Mouse (Mus musculus) urinary bladder, postnatal 25 days (tissue): ENCODE measurements around the gene Cenpj.

Source experiments
- DNase-seq: peaks from one replicate; pipeline ENCODE4 v3.0.0; 2022; ENCODE audit warnings: low spot score

Gene Cenpj

DNA sequence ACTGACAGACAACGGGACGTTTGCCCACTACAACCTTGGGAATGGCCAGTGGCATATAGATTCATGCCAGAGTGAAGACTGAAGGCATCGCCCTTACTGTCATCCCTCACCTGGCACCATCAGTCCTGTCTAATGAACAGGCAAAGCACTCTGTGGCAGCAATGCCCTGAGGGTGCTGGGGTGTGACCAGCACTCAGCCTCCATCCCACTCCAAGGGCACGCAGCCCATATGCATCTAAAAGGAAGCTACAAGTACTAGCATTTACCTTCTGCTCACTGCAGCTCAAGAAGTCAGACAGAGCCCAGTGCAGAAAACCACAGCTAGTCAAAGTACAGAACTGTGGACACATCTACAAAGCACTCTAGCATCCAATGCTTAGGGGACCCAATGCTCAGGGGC lies 29.7 kb downstream of the Cenpj start:
- no peak for DNase-seq

DNA sequence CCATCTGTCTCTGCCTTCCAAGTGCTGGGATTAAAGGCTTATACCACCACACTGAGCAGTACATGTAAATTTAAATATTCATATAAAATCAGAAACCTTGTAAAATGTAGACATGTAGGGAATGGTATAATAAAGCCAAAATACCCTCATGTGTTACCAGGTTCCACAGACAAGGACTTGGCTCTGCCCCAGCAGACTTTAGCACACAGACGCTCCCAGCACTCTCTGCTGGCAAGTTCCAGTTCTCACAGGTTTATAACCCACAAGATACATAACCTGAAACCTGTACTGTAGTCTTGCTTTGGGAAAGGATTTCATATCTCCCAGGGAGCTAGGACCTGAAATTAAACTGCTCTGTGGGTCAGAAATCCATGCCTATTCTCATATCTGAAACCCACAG lies 30.3 kb downstream of the Cenpj start:
- no peak for DNase-seq

DNA sequence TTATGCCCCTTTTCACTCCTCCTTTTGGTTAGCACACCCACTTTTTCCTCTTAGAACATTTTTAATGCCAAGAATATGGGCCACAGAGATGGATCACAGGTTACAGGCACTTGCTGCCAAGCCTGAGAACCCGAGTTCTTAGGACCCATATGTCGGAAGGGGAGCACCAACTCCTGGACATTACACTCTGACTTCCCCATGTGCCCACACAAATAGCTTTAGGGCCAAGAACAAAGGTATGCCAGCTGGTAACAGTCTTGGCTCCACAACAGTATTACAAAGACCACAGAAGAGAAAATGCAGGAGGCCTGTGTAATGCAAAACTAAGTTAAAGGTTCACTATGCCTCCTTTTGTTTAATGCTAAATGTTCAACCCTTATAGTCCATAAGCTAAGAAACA lies 44.4 kb downstream of the Cenpj start:
- no peak for DNase-seq

DNA sequence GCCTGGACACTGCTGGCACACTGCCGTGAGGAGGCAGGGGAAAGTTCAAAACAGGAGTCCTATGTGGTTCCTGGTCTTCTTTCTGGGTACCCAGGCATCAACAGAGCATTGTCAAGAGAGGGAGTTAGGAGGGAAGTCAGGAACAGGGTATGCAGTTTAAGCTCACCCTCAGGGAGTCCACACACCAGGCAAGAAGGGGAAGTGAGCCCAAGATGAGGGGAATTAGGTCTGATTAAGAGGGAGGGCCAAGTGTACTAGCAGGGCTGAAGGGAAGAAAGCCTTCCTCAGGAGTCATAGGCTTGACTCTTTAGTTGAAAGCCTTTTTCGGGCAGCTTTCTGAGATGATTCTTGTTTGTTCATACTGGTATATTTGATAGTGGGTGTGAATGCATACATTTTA lies 60.5 kb downstream of the Cenpj start:
- DNase-seq, result no peak

DNA sequence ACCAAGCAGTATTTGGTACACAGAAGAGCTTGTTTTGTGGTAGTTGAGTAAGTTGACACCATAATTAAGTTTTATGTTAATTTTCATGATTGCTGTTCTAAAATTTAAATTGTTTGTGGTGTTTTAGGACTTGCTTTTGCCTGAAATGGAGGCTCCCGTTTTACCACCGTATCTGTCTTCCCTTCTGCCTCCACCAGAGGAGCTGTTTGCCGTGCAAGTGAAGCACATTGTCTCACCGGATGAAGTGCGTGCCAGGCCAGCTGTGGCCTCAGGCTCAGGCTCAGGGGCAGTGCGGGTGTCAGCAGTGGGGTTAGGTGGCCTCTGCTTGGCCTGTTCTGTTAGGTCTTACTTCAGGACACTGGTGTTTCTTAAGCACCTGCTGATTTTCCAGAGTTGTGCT lies 63.1 kb downstream of the Cenpj start:
- DNase-seq, result no peak

DNA sequence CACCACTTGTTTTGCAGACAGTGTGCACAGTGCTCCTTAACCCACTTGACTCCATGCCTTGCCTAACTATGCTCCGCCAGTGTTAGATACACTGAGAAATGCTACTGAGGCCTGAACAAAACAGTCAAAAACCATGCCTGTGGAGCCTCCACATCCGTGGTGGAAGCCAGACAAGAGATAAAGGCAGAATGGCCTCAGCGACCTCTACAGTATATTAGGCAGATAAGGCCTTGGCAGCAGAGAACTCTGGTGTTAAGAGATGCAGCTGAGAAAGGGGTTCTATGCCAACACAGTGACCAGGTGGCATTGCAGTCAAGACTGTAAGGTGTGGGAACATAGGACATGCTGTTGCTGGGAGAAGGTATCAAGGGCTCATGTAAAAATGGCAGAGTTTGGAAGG lies 68.5 kb downstream of the Cenpj start:
- no peak for DNase-seq

DNA sequence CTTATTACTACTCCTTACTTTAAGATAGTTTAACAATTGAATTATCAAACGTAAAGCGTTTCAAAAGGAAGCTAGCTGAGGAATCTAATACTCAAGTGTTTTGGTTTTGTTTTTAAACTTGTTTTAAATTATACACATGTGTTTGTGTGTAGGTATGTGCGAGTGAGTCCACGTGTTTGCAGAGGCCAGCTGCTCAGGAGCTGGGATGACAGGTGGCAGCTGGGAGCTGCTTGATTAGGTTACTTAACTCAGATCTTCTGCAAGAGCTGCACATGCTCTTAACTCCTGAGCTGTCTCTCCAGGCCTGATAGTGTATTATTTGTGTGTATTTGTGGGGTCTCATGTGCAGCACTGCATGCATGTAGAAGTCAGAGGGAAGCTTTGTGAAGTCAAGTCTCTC lies 72.8 kb downstream of the Cenpj start:
- no peak for DNase-seq

DNA sequence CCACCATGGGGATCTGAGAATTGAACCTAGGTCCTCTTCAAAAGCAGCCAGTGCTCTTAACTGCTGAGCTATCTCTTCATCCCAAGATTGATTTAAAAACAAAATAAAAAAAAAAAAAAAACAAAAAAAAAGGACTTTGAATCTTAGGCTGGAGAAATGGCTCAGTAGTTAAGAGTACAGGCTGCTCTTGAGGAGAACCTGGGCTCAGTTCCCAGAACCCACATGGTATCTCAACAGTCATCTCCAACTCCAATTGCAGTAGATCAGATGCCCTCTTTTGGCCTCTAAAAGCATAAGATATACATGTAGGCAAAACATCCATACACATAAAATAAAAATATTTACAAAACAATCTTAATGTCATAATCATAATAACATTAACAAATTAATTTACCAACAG lies 85.4 kb downstream of the Cenpj start:
- no peak for DNase-seq
